Mouse (Mus musculus) myocyte (in vitro differentiated cells): ENCODE data around the gene Mgst3.
A peak's percentile ranks its signal among the peaks of the same experiment; 100 is the strongest.

Source experiments
- CEBPB ChIP-seq: IDR thresholded peaks from 2 replicates; pipeline ENCODE4 v1.6.1; 2011; ENCODE audit warnings: mild to moderate bottlenecking, moderate library complexity; ENCODE audit not compliant: poor library complexity, insufficient read depth, severe bottlenecking
- E2F4 ChIP-seq: IDR thresholded peaks from one replicate; pipeline ENCODE4 v1.6.1; 2011; ENCODE audit warnings: mild to moderate bottlenecking, control low read depth, moderate library complexity; ENCODE audit not compliant: insufficient read depth
- MAX ChIP-seq: IDR thresholded peaks from one replicate; pipeline ENCODE4 v1.6.1; 2011; ENCODE audit warnings: low read depth, mild to moderate bottlenecking, control low read depth
- MYOD1 ChIP-seq, 3 experiments: IDR thresholded peaks; one replicate each; pipeline ENCODE4 v1.6.1; 2011; ENCODE audit warnings: control low read depth in 2 of 3, low read depth in 2 of 3, mild to moderate bottlenecking in 2 of 3, moderate library complexity in 1 of 3; ENCODE audit not compliant: insufficient read length in 2 of 3, control insufficient read depth in 1 of 3
- MYOG ChIP-seq, 3 experiments: IDR thresholded peaks; one replicate each; pipeline ENCODE4 v1.6.1; 2011; ENCODE audit warnings: control low read depth in 2 of 3, low read depth in 2 of 3, mild to moderate bottlenecking in 2 of 3; ENCODE audit not compliant: insufficient read length in 2 of 3, control insufficient read depth in 1 of 3, insufficient read depth in 1 of 3
- POLR2A ChIP-seq: IDR thresholded peaks from one replicate; pipeline ENCODE4 v1.6.1; 2011; ENCODE audit warnings: low read depth, mild to moderate bottlenecking, control low read depth, moderate library complexity; ENCODE audit not compliant: insufficient read length
- POLR2AphosphoS2 ChIP-seq: IDR thresholded peaks from one replicate; pipeline ENCODE4 v1.6.1; 2011; ENCODE audit warnings: low read depth, control low read depth; ENCODE audit not compliant: insufficient read length
- SRF ChIP-seq: IDR thresholded peaks from one replicate; pipeline ENCODE4 v1.6.1; 2011; ENCODE audit warnings: low read depth; ENCODE audit not compliant: control insufficient read depth, insufficient read length
- USF1 ChIP-seq: IDR thresholded peaks from one replicate; pipeline ENCODE4 v1.6.1; 2011; ENCODE audit warnings: low read depth, mild to moderate bottlenecking, control low read depth, moderate library complexity

DNA sequence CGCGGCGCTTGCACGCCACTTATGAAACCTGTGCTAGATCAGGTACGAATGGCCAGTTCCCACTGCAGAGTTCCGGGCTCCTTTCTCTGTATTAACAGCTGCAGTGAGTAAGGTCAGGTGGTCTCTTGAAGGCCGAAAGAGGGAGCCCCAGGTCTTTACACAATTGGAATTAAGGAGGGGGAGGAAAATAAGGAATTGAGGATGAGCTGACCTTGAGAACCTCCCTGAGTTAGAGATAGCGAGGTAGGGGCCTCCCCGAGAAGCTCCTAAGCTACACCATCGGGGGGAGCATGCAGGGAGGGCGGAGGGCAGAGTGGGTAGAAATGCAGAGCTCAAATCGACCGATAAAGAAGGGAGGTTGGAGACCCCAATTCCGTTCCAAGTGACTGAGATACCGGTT lies 360 bp downstream of the Mgst3 start:
- TF ChIP-seq POLR2A = no peak
- no peak for TF ChIP-seq MYOD1 (IDR thresholded peaks at IDR 0.05; ENCODE audit: control insufficient read depth in 1 of 3, insufficient read length in 2 of 3, low read depth in 2 of 3)
- TF ChIP-seq CEBPB = no peak
- no peak for TF ChIP-seq MAX
- TF ChIP-seq E2F4 = no peak
- peak; percentile 41 for TF ChIP-seq SRF
- no peak for TF ChIP-seq MYOG (IDR thresholded peaks at IDR 0.05; ENCODE audit: control insufficient read depth in 1 of 3, insufficient read depth in 1 of 3, insufficient read length in 2 of 3, low read depth in 2 of 3)
- TF ChIP-seq USF1 = no peak
- TF ChIP-seq POLR2AphosphoS2 = no peak
